Mouse (Mus musculus) megakaryocyte progenitor cell, adult 5-6 weeks (primary cell): ENCODE measurements around the gene Apol9a. TPM values are rescaled to one million over a fixed set of nuclear protein-coding genes. Genes with fewer than 3 reads are reported as not detected.
A peak's percentile ranks its signal among the peaks of the same experiment; 100 is the strongest.
"Not testable (repeated sequence)": the region's sequence is repeated elsewhere in the genome, so short reads cannot be mapped to it uniquely, and the experiment has no call there.

ENCODE experiments used
- ATAC-seq: replicated peaks from 2 replicates; pipeline ENCODE4 v1.8.0; 2016; ENCODE audit warnings: mild to moderate bottlenecking, moderate TSS enrichment, inconsistent platforms; ENCODE audit not compliant: poor library complexity
- total RNA-seq, 2 experiments: library from RNA; stranded (forward) in 1 of 2; stranded (reverse) in 1 of 2; fragments of 157-497, 149-512 nt in 1 of 2; fragments of 200-1000 nt in 1 of 2; gene quantifications; 2 replicates each; pipeline versions ENCODE4 v1.2.3 to v1.2.4; 2015 to 2017

Gene Apol9a
- total RNA-seq (2015): not detected in 2 replicates
- not detected in 2 replicates for total RNA-seq (2017)

DNA sequence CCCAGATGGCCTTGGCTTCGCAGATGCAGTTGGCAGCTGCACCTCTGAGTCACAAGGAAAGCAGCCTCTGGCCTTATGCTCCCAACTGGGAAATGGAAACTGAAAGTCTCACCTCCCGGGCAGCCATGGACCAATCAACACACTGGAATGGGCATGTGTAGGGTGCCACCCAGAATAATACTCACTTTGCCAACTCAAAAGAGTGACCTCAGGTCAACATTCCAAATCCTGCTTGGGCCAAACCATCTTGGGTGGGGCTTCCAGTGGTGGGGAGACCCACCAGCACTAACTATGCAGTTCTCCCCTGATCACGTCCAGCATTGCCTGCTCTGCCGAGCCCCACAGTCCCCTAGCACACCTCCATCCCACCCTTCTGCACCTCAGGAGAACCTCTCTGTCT is at the start of gene Apol9a:
Gene Apol9a (minus strand): TSS at position 101 of the 400 bp plus-strand sequence.
- ATAC-seq: not testable (repeated sequence)

DNA sequence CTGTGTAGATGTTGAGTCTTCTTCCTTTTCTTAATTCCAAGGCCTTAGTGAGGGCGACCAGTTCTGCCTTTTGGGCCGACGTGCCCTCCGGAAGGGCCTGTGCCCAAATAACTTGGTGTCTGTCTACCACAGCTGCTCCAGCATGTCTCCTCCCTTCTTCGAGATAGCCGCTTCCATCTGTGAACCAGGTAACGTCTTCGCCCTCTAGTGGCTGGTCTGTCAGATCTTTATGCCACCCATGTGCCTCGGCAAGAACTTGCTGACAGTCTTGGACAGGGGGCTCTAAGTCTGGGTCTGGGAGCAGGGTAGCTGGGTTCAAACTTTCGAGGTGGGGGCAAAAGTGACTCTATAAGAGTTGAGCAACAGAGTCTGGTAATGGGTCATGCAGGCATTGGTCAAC is 39.0 kb upstream of the Apol9a start:
- not testable (repeated sequence) for ATAC-seq

DNA sequence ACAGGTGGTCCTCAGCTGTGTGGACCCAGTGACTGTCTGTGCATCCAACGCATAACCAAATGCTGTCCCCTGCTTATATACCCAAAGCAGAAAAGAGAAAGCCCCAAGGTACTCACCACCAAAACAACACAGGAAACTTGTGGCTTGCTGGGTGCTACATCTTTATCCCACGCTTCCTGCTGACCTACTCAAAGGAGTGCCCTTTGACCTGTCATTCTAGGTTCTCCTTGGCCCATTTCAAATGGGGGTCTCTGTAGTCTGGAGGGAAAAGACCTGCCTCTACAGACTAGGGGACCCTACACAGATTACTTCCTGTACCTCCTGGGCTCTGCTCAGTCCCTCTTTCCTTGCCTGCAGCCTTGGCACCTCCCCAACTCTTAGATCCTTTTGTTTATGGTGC is 36.5 kb upstream of the Apol9a start, which contains the start of gene Apol7b:
Gene Apol7b (minus strand): TSS at position 101 of the 400 bp plus-strand sequence.
- not testable (repeated sequence) for ATAC-seq

DNA sequence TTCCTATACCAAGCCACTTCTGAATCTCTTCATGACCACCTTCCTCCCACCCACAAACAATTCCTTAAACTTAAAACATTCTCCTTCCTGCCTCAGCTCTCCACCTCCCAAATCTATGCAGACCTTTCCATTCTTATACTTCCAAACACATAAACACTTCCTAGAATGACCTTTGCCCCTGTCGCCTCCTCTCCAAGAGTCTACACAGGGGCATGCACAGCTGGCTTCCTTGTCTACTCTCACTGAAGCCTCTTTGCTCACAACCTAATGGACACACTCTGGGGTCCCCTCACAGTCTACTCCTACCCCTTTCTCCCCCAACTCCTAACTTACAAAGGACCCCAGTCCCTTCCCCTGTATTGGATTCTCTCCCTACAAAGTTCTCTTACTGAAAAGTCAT is 34.7 kb upstream of the Apol9a start:
- ATAC-seq: not testable (repeated sequence)

DNA sequence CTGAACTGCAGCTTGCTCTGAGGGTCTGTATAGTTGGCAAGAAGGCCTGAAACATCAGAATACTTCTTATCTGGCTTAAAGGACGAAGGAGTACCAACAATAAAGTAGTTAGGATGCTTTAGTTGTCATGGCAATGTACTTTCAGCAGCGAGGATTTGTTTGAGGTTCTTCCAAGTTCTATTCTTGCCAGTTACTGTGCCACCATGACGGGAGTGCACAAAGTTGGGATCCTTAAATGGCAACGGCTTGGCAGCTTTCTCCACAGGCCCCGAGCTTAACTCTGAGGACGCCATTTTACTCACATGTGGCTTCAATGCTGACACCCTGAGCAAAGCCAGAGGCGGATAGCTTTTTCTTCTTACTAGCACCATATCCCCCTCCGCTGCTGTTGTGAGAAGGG is 33.8 kb upstream of the Apol9a start:
- not testable (repeated sequence) for ATAC-seq

DNA sequence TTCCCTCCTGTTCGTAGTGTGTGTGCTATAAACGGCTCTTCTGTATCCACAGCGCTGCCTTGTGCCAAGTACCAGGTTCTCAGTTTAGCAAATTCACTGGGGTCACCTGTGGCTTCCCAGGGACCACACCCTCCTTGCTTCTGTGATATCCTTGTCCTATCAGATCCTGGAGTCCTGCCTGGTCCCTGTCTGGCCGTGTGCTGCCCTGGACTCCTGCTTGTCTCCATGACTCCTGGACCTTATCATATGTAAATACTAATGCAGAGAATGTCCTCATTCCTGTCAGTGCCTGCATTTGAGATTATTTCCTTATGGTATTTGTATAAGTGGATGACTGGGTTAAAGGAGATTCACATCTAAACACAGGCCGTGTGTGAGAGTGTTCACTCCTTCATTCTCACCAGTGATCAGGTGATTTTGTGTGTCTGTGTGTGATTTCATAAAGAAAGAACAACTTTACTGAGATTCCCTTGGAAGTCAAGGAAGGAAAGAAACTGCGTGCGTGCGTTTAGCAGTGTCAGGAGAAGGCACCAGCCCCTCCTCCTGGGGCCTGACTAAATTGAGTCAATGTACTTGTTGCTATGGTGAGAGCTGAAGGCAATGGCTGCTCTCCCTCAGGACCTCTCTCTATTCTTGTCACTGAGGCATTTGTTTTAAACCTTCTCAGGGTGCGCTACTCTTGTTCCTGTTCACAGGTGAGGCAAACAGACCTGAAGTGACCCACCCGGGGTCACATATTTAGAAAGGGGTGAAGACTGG is 17.9 kb upstream of the Apol9a start:
- ATAC-seq: not testable (repeated sequence)

DNA sequence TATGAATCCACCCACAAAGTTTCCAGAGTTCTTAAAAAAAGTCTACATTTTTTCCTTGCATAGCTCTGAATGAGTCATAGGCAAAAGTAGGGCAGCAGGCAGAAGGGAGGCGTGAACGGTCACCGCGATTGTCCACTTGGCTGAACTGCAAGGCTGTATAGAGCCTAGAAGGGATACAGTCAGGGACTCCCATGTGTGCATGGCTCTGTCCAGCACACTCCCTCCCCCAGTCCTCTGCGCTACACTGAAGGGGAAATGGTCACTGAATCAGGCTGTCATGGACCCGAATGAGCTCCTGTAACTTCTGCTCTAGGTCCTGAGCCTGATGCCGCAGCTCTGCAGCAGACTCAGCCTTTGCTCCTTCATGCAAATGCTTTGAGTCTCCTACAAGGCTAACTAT is 12.0 kb upstream of the Apol9a start:
- ATAC-seq: not testable (repeated sequence)

DNA sequence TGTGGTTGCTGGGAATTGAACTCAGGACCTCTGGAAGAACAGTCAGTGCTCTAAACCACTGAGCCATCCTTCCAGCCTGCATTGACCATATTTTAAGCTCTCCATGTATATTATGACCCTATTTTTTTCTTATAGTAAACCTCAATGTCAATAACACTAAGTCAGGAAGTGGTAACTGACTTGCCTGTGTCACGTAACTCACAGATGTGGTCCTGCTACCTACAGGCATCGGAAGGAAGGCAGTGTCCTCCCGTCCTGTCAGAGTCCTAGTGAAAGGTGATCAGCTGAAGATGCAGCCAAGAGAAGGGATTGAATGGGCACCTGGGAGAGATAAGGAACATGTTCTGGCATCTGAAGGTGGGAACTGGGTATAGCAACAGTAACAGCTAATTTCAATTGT is 8.7 kb upstream of the Apol9a start:
- ATAC-seq: not testable (repeated sequence)

DNA sequence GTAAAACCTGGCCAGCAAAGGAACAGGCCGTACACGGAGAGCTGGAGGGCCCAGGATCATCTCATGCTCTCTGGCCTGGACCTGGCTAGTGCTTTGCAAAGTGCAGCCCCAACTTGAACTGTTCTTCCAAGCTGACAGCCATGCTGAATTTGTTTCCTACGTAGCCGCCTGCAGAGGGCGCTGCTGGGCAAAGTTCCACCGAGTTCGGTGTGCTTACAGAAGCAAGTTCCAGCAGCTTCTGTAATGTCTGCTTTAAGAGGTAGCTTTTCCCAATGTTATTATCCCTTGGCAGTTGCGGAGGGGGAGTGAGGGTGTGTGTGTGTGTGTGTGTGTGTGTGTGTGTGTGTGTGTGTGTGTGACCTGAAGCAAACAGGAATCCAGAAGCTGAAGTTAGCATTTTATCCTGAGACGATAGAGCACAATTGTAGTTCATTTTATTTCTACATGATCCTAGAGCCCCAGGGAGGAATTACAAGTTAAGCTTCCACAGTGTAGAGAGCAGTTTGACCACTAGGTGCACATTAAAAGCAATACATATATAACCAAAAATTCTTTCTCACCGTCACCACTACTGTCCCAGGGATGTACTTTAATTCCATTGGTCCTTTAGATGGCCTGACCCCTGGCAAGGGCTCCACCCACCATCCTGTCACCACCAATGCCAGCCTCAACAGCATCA is 5.9 kb upstream of the Apol9a start:
- peak; percentile 69 for ATAC-seq

DNA sequence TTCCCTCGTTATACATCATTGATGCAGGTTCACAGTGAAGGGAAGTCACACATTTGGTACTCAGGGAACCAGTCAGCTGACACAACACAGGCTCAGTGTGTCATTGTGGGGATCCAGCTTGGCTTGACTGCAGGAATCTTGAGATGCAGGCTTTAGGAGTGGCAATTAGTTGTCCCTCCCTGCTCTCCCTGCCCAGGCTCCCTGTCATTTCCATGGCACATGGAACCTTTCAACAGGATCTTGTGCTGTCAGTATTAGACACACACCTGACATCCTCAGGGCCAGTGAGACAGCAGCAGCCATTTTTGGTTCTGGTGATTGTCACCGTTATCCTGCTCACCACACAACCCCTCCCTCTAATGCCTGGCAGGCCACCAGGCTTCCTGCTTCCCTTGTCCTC is 4.7 kb upstream of the Apol9a start:
- ATAC-seq: not testable (repeated sequence)

DNA sequence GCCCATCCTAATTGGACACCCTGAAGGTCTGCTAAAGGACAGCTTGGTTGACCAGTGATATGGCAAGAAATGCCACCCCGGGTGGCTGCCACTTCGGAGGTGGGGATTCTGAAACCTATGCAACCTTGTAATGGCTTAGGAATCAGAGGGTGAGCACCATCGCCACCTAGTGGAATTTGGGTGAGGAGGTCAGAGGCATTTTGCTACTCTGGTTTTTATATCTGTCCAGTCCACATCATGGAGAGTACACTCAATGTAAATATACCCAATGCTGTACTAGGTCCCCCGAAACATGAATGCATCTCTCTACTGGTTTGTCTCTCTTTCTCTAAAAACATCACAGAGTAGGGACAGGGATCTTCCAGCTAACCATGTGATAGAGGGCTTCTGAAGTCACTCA is 1.8 kb upstream of the Apol9a start:
- ATAC-seq: peak; percentile 60

DNA sequence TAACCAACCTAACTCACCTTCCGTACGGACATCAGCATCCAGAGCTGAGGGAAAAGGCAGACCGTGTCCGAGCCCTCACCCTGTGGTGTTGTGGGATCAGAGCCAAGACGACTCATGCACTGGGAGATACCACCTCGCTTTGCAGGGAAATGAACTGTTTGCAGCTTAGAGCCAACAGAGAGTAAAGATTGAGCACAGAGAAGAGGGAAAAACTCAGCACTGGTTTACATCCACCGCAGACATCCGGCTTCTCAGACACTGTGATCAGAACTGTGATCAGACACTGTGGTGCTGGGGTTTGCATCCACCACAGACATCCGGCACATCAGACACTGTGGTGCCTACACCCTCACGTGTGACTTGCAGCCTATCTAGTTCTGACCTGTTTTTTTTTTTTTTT is 4.6 kb downstream of the Apol9a start:
- ATAC-seq: not testable (repeated sequence)

DNA sequence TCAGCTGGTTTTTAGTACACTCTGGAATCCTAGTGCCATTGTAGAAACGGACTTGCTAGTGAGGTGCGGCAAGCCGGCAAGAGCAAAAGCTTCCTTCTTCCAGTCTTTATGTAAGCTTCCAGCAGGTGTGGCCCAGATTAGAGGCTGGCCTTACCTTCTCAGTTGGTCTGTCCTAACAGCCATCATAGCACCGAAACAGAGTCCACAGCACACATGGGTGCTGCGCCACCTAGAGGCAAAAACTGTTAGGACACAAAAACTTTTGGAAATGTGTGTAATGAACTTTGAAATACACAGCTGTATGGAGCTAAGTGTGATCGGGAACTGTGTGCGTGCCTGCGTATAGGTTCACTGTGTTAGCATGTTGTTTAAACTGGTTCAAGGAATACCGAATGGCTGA is 11.9 kb downstream of the Apol9a start, which contains the start of gene Apol7a:
Gene Apol7a (minus strand): TSS at position 84 of the 400 bp plus-strand sequence.
- ATAC-seq: not testable (repeated sequence)

DNA sequence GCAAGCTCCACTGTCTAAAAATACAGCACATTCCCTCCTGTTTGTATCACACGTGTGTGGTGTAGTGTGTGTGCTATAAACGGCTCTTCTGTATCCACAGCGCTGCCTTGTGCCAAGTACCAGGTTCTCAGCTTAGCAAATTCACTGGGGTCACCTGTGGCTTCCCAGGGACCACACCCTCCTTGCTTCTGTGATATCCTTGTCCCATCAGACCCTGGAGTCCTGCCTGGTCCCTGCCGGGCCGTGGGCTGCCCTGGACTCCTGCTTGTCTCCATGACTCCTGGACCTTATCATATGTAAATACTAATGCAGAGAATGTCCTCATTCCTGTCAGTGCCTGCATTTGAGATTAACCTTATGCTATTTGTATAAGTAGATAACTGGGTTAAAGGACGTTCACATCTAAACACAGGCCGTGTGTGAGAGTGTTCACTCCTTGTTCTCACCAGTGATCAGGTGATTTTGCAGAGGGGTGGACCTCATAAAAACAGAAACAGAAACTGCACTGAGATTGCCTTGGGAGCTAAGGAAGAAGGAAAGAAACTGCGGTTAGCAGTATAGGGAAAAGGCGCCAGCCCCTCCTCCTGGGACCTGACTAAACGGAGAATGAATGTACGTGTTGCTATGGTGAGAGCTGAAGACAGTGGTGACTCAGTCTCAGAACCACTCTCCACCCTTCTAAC is 13.3 kb downstream of the Apol9a start:
- ATAC-seq: not testable (repeated sequence)

DNA sequence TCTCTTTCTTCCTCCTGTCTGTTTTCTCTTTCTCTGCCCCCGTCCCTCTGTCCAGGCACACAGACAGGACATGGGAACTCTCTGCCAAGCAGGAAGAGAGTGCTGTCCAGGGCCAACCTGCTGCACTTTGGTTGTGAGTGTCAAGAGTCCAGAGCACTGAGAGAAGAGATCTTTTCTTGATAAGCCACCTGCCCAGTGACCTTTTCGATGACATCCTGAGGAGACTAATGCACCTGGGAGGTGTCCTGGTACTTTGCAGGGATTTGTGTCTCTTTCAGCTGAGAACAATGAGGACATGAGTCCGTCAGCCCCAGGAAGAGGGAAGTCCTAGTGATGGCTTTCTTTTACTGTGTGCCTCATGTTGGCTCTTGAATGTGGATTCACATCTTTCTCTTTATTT is 17.1 kb downstream of the Apol9a start:
- ATAC-seq: not testable (repeated sequence)

DNA sequence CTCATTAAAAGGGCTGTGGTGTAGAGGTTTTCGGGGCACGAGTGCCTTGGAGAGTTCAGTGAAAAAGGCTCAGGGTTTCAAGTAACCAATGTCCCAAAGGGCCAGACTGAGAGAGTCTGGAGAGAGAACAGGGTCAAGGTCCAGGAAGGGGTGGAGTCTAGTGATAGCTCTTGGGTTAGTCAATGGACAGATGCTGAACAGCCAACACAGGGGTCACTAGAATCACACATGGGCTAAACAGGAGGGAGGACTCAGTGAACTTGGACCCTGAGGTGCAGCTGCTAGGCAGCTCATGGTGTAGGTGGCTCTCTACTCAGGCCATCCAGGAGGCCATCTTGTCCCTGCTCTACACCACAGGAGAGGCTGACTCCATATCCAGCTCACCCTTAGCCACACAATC is 23.5 kb downstream of the Apol9a start:
- ATAC-seq: no peak

DNA sequence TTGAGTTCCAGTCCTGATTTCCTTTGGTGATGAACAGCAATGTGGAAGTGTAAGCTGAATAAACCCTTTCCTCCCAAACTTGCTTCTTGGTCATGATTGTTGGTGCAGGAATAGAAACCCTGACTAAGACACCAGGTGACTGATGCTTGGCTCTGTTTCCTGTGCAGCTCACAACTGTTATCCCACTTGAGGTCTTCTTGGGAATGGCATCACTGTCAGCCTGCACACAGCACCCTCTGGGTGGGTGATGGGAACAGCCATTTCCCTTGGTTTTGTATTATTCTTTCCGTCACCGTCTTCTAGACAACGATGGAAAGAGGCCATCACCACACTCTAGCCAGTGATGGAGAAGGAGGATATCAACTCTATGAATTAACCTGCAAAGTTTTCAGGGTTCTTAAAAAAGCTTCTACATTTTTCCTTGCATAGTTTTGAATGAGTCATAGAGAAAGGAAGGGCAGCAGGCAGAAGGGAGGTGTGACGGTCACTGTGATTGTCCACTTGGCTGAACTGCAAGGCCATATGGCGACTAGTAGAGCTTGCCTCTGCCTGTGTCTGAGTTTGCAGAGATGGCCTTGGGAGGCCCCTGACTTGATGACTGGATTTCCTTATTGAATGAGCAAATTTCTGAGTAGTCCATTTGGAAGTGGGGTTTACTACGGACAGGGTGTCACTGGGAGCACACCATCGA is 26.4 kb downstream of the Apol9a start:
- ATAC-seq: no peak

DNA sequence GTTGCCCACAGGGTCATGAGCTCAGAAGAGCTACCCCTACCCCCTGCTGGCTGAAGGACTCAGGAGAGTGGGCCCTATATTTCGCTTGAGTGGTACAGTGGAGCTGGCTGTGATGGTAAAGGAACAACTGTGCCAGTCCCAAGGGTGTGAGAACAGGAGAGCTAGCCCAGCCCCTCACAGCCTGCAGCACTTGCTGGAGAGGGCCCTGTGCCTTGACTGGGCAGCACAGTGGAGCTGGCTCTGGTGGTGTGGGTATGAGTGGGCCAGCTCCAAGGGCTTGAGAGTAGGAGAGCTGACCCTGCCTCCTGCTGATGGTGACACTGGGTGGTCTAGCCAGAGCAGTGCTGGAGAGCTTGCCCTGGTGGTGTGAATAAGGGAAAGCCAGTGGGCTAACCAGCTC is 28.1 kb downstream of the Apol9a start:
- ATAC-seq: no peak

DNA sequence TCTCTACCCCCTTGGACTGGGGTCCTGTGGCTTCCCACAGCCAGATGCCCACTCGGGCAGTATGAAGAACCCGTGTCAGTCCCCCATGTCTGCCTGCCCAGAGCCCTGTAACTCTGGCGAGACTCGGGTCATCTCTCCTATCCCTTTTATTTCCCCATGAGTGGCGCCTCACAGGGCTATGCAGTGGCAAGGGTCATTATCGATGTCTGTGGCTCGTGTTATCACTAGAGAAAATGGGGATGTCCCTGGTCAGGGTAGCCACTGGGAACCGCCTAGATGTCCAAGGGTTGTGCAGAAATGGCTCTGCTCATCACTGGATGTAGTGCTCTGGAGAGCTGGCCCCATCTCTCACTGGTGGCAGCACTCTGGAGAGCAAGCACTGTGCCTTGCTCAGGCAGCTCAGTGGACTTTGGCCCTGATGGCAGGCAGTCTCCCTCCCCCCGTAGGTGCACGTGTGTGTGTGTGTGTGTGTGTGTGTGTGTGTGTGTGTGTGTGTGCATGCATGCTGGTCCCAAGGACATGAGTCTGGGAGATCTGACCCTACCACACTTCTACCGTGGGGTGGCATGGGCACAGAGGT is 28.6 kb downstream of the Apol9a start:
- no peak for ATAC-seq

DNA sequence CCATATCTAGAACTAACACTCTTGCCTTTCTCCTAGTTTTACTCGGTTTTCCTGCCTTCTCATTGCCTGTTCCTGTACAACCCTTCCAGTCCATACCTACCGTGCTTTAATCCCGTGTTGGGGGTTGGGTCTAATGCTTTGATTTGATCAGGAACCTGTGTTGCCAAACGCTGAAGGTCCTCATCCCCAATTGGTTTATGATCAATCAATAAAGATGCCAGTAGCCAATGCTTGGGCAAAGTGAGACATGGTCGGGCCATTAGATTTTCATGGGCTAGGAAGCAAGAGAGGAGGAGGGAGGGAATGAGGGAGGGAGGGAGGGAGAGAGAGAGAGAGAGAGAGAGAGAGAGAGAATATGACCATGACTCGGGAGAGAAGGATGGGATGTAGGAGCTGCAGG is 29.5 kb downstream of the Apol9a start:
- ATAC-seq: no peak

DNA sequence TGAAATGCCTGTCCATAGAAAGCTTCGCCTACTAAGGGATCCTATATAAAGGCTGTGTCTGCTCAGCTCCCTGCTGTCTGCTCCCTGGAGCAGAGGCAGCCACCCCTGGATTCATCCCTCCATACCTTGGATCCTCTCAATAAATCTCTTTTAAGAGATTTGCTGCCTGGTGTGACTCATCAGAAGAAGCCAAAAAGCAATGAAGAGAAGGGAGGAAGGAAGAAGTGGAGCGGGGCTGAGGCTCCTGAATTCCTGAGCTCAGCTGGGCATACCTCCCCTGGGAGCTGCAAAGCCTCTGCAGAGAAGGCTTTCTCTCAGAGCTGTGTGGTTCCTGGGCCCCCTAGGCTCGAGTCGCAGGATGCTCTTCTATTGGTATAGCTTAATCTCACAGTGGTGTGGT is 31.0 kb downstream of the Apol9a start:
- no peak for ATAC-seq
